Mouse (Mus musculus) cortical plate, adult 2 months (tissue): ENCODE data around the gene Kctd12.

Source experiments
- CTCF ChIP-seq: fragments of 200-500 bp; IDR thresholded peaks from 2 replicates; pipeline ENCODE4 v1.5.1; 2011; ENCODE audit warnings: mild to moderate bottlenecking, control low read depth, low read length; ENCODE audit not compliant: insufficient read depth; ENCODE audit errors: extremely low read depth
- POLR2A ChIP-seq: fragments of 200-500 bp; IDR thresholded peaks from 2 replicates; pipeline ENCODE4 v1.6.1; 2011; ENCODE audit warnings: mild to moderate bottlenecking, low read length, control low read depth; ENCODE audit not compliant: insufficient read depth; ENCODE audit errors: extremely low read depth

DNA sequence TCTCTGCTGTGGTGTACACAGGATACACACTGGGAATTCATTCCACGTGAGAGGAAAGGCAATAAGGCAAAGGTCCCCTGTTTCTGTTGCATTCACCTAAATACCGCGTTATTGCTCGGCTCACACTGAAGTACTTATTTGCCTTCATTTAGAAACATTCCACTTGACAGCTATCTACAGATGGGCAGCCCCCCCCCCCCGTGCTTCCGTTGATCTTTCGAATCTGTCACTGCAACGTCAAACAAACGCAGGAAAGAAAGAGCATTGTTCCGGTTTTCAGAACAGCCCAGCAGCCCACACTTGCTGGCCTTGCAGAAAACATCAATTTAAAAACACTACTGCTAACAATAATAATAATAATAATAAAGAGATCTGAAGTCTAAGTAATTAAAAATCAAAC is 2.6 kb downstream of the Kctd12 start:
- TF ChIP-seq CTCF (no peak), POLR2A (no peak)
